Mouse (Mus musculus) MEL (cell line): ENCODE data around the gene Klf13.

Experiments
- CHD1 ChIP-seq: IDR thresholded peaks from 2 replicates; pipeline ENCODE4 v1.6.1; 2012; ENCODE audit warnings: low read depth, mild to moderate bottlenecking, inconsistent platforms, low read length, improper control_type of control experiment
- CTCF ChIP-seq, 3 experiments: IDR thresholded peaks in 2 of 3; conservative IDR thresholded peaks in 1 of 3; 2 replicates each; pipeline ENCODE4 v1.5.1; 2011 to 2012; ENCODE audit warnings: low read length in 3 of 3, low read depth in 2 of 3, mild to moderate bottlenecking in 2 of 3, improper control_type of control experiment in 1 of 3, inconsistent platforms in 1 of 3, mixed read lengths in 1 of 3, moderate library complexity in 1 of 3; ENCODE audit not compliant: control insufficient read depth in 1 of 3, insufficient read depth in 1 of 3, poor library complexity in 1 of 3, severe bottlenecking in 1 of 3
- E2F4 ChIP-seq: IDR thresholded peaks from 2 replicates; pipeline ENCODE4 v1.6.1; 2011; ENCODE audit warnings: low read depth, low read length, improper control_type of control experiment, borderline replicate concordance
- EP300 ChIP-seq, 2 experiments: IDR thresholded peaks; 2 replicates each; pipeline ENCODE4 v1.6.1; 2011; ENCODE audit warnings: improper control_type of control experiment in 2 of 2, low read length in 2 of 2, low read depth in 1 of 2, mild to moderate bottlenecking in 1 of 2
- MAX ChIP-seq: IDR thresholded peaks from 2 replicates; pipeline ENCODE4 v1.6.1; 2011; ENCODE audit warnings: low read length, improper control_type of control experiment
- POLR2A ChIP-seq, 2 experiments: IDR thresholded peaks; 2 replicates each; pipeline ENCODE4 v1.6.1; 2011 to 2012; ENCODE audit warnings: low read length in 2 of 2, mild to moderate bottlenecking in 2 of 2, control low read depth in 1 of 2, improper control_type of control experiment in 1 of 2, low read depth in 1 of 2, moderate library complexity in 1 of 2; ENCODE audit not compliant: control insufficient read depth in 1 of 2, insufficient read depth in 1 of 2, poor library complexity in 1 of 2
- POLR2AphosphoS5 ChIP-seq: IDR thresholded peaks from 2 replicates; pipeline ENCODE4 v1.6.1; 2012; ENCODE audit warnings: low read depth, borderline replicate concordance, mild to moderate bottlenecking, inconsistent platforms, low read length, moderate library complexity, mixed read lengths
- SMC3 ChIP-seq: IDR thresholded peaks from 2 replicates; pipeline ENCODE4 v1.6.1; 2011; ENCODE audit warnings: low read depth, low read length, improper control_type of control experiment
- USF1 ChIP-seq: IDR thresholded peaks from 2 replicates; pipeline ENCODE4 v1.6.1; 2014; ENCODE audit warnings: low read depth, mild to moderate bottlenecking, inconsistent platforms, low read length, improper control_type of control experiment, moderate library complexity

GRCm38 (mm10) chr7:63943946-63944345 lies 5.2 kb upstream of the Klf13 start:
- TF ChIP-seq CTCF (IDR thresholded peaks at IDR 0.05 in 2 of 3, conservative IDR thresholded peaks at IDR 0.05 in 1 of 3; ENCODE audit: control insufficient read depth in 1 of 3, insufficient read depth in 1 of 3, low read depth in 2 of 3, low read length in 3 of 3, poor library complexity in 1 of 3, severe bottlenecking in 1 of 3) (no peak), USF1 (no peak), POLR2AphosphoS5 (no peak), EP300 (IDR thresholded peaks at IDR 0.05; ENCODE audit: low read depth in 1 of 2, low read length in 2 of 2) (no peak), POLR2A (IDR thresholded peaks at IDR 0.05; ENCODE audit: control insufficient read depth in 1 of 2, insufficient read depth in 1 of 2, low read depth in 1 of 2, low read length in 2 of 2, poor library complexity in 1 of 2) (no peak), SMC3 (no peak), MAX (no peak), E2F4 (no peak), CHD1 (no peak)
